Mouse (Mus musculus) left cerebral cortex, postnatal 4 days (tissue): ENCODE measurements around the gene Coro1a. TPM values are rescaled to one million over a fixed set of nuclear protein-coding genes. Genes with fewer than 3 reads are reported as not detected.
"Not testable (repeated sequence)": the region's sequence is repeated elsewhere in the genome, so short reads cannot be mapped to it uniquely, and the experiment has no call there.

Source experiments
- DNase-seq: peaks from one replicate; pipeline ENCODE4 v3.0.0-alpha.2; 2022
- intact Hi-C: fragments of 180-260 bp; cut with DNase I; formaldehyde crosslinking; loops from one replicate; pipeline ENCODE4 v1.15.1; 2025
- total RNA-seq, 2 experiments: library from RNA; stranded (reverse); gene quantifications; 2 replicates each; pipeline ENCODE4 v1.2.3; 2021

The Coro1a gene
- total RNA-seq = 100 to 1,000 TPM; 137 to 143 TPM

DNA sequence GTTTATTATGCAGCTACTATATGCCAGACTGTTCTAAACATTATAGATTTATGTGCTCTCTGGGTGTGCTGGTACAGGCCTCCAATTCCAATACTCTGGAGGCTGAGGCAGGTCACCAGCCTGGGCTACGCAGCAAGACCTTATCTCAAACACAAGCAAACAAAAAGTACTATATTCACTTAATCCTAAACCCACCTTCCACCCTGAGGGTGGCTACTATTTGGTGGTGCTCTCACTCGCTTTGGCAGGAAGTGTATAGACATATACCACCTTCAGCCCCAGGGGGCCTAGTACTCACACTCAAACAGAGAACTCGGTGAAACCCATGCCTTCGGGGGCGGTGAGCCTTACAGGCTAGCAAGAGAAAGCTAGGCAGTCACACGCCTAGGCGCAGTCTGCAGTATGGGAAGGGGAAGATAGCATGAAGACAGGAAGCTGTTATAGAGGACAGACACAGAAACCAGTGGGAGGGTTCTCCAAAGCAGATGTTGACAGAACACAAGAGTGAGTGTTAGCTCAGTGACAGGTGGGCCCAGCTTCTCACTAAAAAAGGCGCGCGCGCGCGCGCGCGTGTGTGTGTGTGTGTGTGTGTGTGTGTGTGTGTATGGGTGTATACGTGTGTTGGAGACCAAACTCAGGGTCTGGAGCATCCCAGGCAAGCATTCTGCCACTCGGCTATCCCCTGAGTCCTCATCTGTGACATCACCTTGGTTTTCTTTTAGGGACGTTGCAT is at the start of gene Coro1a:
Gene Coro1a (minus strand): TSS at position 346 of the 733 bp plus-strand sequence.
- intact Hi-C loops = no loop called here
- DNase-seq = no peak

DNA sequence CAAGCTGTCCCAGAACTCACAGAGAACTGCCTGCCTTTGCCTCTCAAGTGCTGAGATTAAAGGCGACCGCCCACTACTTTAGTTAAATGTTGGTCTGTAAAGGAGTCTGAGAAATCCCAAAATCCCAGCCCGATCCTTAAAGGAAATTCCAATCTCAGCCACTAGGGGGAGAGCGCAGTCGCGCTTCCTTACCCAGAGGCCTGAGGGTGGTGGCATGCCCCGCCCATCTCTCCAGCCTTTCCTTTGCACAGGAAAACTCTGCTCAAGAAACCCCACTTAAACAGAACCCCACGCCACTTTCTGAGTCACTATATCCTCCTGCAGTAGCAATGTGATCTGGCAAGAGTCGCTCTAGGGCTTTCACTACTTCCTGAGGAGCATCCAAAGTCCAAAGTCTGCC is 47.3 kb upstream of the Coro1a start:
- DNase-seq = peak; percentile 78
- intact Hi-C loops = loop anchor here (5.0 kb wide), 1 partner anchor 53 kb away; no protein-coding TSS in a partner anchor

- intact Hi-C loops = no loop called here
Observed at GRCm38 (mm10) chr7:126749582-126750343, 42.2 kb upstream of the Coro1a start.

GRCm38 (mm10) chr7:126748824-126749223 is 41.2 kb upstream of the Coro1a start:
- DNase-seq = no peak
- intact Hi-C loops = no loop called here

More at GRCm38 (mm10) chr7:126749582-126750343, 42.2 kb upstream of the Coro1a start:
- no peak for DNase-seq

DNA sequence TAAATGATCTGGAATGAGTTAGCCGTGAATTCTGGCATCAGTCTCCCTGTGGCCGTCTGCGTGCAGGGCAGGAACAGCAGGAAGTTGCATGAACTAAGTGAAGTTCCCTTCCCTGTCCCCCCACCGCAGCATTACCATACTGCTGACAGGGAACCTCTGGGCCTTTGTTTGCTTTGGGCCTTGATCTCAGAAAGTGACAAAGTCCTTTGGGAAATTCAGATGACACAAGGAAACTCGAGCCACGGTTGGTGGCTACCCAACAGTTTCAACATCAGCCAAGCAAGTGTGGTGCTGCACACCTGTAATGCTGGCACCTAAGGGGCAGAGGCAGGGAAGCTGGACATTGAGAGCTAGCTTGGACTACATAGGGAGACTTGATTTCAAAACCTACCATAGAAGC is 39.2 kb upstream of the Coro1a start:
- intact Hi-C loops = no loop called here
- no peak for DNase-seq

DNA sequence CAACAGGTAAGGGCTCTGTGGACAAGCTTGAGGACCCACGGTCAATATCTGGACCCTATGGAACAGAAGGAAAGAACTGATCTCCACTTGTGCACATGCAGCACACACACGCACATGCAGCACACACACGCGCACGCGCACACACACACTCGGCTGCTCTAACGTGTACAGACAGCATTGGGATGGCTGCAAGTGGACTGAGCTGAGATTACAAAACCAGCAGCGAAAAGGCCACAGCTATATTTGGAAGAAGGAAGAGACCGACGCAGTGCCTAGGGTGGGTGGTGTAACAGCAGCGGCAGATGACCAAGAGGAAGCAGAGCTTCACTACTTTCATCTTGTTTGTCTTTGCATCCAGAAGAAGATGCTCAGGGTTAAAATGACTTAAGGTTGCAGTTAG is 38.5 kb upstream of the Coro1a start:
- intact Hi-C loops = no loop called here
- DNase-seq = no peak

- intact Hi-C loops = no loop called here
- DNase-seq = no peak
Observed at GRCm38 (mm10) chr7:126741964-126742482, 34.4 kb upstream of the Coro1a start.

GRCm38 (mm10) chr7:126741452-126741851 is 33.9 kb upstream of the Coro1a start:
- no peak for DNase-seq
- intact Hi-C loops = no loop called here

GRCm38 (mm10) chr7:126740977-126741376 is 33.4 kb upstream of the Coro1a start:
- intact Hi-C loops = no loop called here
- no peak for DNase-seq

GRCm38 (mm10) chr7:126740132-126740735 is 32.6 kb upstream of the Coro1a start:
- intact Hi-C loops = no loop called here
- no peak for DNase-seq

GRCm38 (mm10) chr7:126739551-126739950 is 32.0 kb upstream of the Coro1a start:
- DNase-seq = no peak
- intact Hi-C loops = no loop called here

DNA sequence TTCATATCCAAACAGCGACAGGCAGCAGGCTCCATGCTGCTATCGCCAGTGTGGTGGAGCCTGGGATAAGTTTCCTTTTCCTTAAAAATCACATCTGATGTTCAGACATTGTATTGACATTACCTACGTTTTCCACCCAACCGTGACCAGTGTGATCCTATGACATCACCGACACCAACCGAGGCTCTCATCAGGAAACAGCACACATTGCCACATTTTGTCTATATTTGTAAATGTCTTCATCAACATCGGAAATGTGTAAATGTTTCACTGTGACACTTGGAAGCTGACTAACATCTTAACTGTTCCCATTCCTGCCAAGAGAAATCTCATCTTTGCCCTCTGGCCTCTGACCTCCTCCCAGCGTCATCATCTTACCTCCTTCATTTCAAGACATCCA is 28.5 kb upstream of the Coro1a start:
- DNase-seq = no peak
- intact Hi-C loops = no loop called here

DNA sequence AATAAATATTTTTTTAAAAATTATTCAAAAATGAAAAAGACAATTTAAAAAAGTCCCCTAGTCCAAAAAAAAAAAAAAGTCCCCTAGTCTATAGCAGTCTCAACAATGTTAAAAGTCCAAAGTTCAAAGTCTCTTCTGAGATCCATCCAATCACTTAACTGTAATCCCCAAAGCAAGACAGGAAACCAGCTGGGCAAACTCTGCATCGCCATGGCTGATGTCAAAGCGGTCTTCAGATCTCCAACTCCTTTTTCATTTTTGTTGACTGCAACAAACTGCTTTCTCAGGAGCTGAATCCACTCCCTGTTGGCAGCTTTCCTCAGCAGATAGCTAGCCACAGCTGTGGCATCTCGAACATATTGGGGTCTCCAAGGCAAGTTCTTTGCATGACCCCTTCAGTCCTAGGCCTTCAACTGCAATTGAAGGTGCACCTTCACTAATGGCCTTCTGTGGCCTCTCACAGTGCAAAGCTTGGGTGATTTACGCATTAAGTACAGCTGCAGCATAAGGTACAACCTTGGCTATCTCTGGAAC is 22.7 kb upstream of the Coro1a start:
- intact Hi-C loops, DNase-seq: not testable (repeated sequence)

- intact Hi-C loops = no loop called here
- no peak for DNase-seq
Observed at GRCm38 (mm10) chr7:126725667-126726066, 18.1 kb upstream of the Coro1a start.

DNA sequence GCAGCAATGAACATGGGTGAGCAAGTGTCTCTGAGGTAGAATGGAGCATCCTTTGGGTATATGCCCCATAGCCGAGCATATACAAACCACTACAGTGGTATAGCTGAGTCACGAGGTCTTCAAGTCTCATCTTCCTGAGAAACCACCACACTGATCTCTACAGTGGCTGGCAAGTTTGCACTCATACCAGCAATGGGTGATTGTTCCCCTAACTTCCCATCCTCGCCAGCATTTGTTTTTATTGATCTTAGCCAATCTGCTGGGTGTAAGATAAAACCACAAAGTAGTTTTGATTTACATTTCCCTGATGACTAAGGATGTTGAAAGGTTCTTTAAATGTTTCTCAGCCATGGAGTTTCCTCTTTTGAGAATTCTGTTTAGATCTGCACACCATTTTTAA is 17.5 kb upstream of the Coro1a start:
- intact Hi-C loops = no loop called here
- no peak for DNase-seq

GRCm38 (mm10) chr7:126721635-126722034 is 14.0 kb upstream of the Coro1a start:
- intact Hi-C loops = no loop called here

DNA sequence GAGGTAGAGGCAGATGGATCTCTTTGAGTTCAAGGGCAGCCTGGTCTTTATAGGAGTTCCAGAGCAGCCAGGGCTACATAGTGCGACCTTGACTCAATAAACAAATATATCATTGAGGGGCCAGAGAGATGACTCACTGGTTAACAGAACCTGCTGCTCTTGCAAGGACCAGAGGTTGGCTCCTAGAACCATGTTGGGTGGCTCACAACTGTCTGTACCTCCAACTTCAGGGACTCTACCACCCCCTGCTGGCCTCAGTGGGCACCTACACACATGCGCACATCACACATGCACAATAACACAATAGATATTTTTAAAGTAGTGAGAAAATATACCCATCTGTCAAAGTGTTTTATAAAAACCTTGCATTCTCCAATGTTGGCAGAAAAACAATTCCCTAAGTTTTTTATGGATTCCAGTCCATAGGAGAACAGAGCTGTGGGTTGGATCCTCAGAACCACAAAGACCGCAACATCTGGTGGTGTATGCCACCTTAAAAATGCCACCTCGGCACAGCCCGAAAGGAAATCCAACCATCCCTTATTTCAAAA is 11.3 kb upstream of the Coro1a start:
- intact Hi-C loops = no loop called here
- DNase-seq = no peak

More at GRCm38 (mm10) chr7:126721635-126722034, 14.0 kb upstream of the Coro1a start:
- DNase-seq = no peak

GRCm38 (mm10) chr7:126717566-126717965 is 10.0 kb upstream of the Coro1a start:
- DNase-seq = no peak
- intact Hi-C loops = no loop called here

DNA sequence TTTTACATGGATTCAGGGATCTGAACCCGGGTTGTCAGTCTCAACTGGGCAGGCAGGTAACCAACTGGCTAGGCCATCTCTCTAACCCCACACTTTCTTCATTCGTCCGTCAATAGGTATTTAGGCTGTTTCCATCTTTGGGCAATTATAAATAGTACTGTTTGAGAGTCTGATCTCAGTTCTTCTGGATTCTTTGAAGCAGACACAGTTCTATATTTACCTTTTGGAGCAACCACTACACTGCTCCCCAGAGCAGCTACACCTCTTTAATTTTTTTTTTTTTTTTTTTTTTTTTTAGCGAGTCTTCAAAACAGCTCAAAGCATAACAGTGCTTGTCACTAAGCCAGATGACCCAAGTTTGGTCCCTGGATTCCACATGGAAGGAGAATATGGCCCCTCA is 8.1 kb upstream of the Coro1a start:
- no peak for DNase-seq
- intact Hi-C loops = no loop called here

- no peak for DNase-seq
- intact Hi-C loops = no loop called here
Observed at GRCm38 (mm10) chr7:126711910-126712309, 4.3 kb upstream of the Coro1a start.

- intact Hi-C loops = no loop called here
- DNase-seq = no peak
Observed at GRCm38 (mm10) chr7:126710266-126710665, 2.7 kb upstream of the Coro1a start.
